11 mouse cellular contexts compared by ENCODE assay signal in the genomic region with DNA sequence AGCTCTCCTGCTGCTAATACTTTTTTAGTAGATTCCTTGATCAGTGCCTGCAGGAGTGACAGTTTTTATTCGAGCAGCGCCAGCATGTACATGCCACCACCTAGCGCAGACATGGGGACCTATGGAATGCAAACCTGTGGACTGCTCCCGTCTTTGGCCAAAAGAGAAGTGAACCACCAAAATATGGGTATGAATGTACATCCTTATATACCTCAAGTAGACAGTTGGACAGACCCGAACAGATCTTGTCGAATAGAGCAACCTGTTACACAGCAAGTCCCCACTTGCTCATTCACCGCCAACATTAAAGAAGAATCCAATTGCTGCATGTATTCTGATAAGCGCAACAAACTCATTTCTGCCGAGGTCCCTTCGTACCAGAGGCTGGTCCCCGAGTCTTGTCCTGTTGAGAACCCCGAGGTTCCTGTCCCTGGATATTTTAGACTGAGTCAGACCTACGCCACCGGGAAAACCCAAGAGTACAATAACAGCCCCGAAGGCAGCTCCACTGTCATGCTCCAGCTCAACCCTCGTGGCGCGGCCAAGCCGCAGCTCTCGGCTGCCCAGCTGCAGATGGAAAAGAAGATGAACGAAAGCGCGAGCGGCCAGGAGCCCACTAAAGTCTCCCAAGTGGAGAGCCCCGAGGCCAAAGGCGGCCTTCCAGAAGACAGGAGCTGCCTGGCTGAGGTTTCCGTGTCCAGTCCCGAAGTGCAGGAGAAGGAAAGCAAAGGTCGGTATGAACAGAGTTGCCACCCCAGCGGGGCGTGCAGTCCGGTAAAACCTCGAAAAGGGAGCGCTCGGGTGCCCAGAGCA. TPM values are rescaled to one million over a fixed set of nuclear protein-coding genes. Genes with fewer than 3 reads are reported as not detected.
DNase-seq lines count a peak whose midpoint lies in the region; ATAC-seq and TF ChIP-seq lines count a peak whose summit lies in the region.
"Had no signal": no experiment of that assay in that cellular context is flagged by ENCODE, and none has a peak within 500 bp of the region (broad histone marks: within the 10 kb centered on the region; RNA-seq: fewer than 3 reads in every experiment).

No protein-coding gene starts in this region.

- no peaks in the 10 kb centered on the region for H3K36me3 ChIP-seq in embryonic facial prominence, embryonic 10.5 days (replicated peaks)
- H3K36me3 ChIP-seq in kidney, postnatal 0 days (ENCODE audit: insufficient read depth, low read length) = 0 out of 2 replicates have a peak, but pooled peaks cover 7% of the 10 kb centered on the region
- H3K36me3 ChIP-seq in neural tube, embryonic 14.5 days (ENCODE audit: control insufficient read depth, insufficient read depth, low read length) = no peaks in the 10 kb centered on the region
- no peaks in the 10 kb centered on the region for H3K36me3 ChIP-seq in liver, embryonic 12.5 days

- H3K4me3 ChIP-seq in embryonic facial prominence, embryonic 10.5 days = 0 out of 2 replicates have a peak overlapping the region, but pooled peaks have one; percentile 42
- H3K4me3 ChIP-seq in kidney, postnatal 0 days (replicated peaks; ENCODE audit: low read depth, low read length) = peak overlapping the region; percentile 82
- peak overlapping the region; percentile 39 for H3K4me3 ChIP-seq in neural tube, embryonic 14.5 days (ENCODE audit: low read depth, low read length)
- no peak overlapping the region for H3K4me3 ChIP-seq in liver, embryonic 12.5 days

- H3K4me1 ChIP-seq in embryonic facial prominence, embryonic 10.5 days = peaks cover 7% of the 10 kb centered on the region
- H3K4me1 ChIP-seq in kidney, postnatal 0 days (replicated peaks; ENCODE audit: insufficient read depth, low read length) = peaks cover 11% of the 10 kb centered on the region
- peaks cover 3% of the 10 kb centered on the region; the same call in 1 of the 2 replicates for H3K4me1 ChIP-seq in neural tube, embryonic 14.5 days (ENCODE audit: control insufficient read depth, insufficient read depth, low read length)
- no peaks in the 10 kb centered on the region for H3K4me1 ChIP-seq in liver, embryonic 12.5 days

- H3K27ac ChIP-seq in embryonic facial prominence, embryonic 10.5 days (replicated peaks) = no peak overlapping the region
- H3K27ac ChIP-seq in kidney, postnatal 0 days = peak overlapping the region; percentile 97
- peak overlapping the region; percentile 70 for H3K27ac ChIP-seq in neural tube, embryonic 14.5 days (ENCODE audit: low read depth, low read length)
- no peak overlapping the region for H3K27ac ChIP-seq in liver, embryonic 12.5 days
- H3K27ac ChIP-seq: liver, embryonic 14.5 days had no signal

- no peaks in the 10 kb centered on the region for H3K9me3 ChIP-seq in embryonic facial prominence, embryonic 10.5 days
- H3K9me3 ChIP-seq in kidney, postnatal 0 days (replicated peaks; ENCODE audit: low read length) = no peaks in the 10 kb centered on the region
- H3K9me3 ChIP-seq in neural tube, embryonic 14.5 days (ENCODE audit: control insufficient read depth, low read length) = no peaks in the 10 kb centered on the region
- H3K9me3 ChIP-seq in liver, embryonic 12.5 days (replicated peaks) = no peaks in the 10 kb centered on the region

- H3K4me2 ChIP-seq in kidney, postnatal 0 days (ENCODE audit: low read length) = peak overlapping the region; percentile 90
- H3K4me2 ChIP-seq in neural tube, embryonic 14.5 days (ENCODE audit: low read depth, low read length) = peak overlapping the region; percentile 74
- H3K4me2 ChIP-seq in liver, embryonic 12.5 days = no peak overlapping the region

- peaks cover 100% of the 10 kb centered on the region for H3K27me3 ChIP-seq in embryonic facial prominence, embryonic 10.5 days (replicated peaks; ENCODE audit: low read depth, poor library complexity, severe bottlenecking)
- H3K27me3 ChIP-seq in kidney, postnatal 0 days (ENCODE audit: insufficient read depth, low read length) = no peaks in the 10 kb centered on the region
- H3K27me3 ChIP-seq in neural tube, embryonic 14.5 days (ENCODE audit: control insufficient read depth, insufficient read depth, low read length) = peaks cover 12% of the 10 kb centered on the region
- peaks cover 98% of the 10 kb centered on the region for H3K27me3 ChIP-seq in liver, embryonic 12.5 days (replicated peaks)

- DNase-seq in kidney, adult 18-20 months = peak; percentile 58
- DNase-seq in kidney, adult 9 months = no peak
- peak; percentile 44 for DNase-seq in embryonic facial prominence, embryonic 10.5 days (ENCODE audit: low spot score)
- DNase-seq in kidney, postnatal 0 days (ENCODE audit: low spot score) = no peak
- no peak for DNase-seq in right cerebral cortex, postnatal 36 days (ENCODE audit: low spot score in 2 of 2)
- no peak for DNase-seq in lung, postnatal 4 days

- TF ChIP-seq CTCF in kidney, postnatal 0 days (IDR thresholded peaks at IDR 0.05; ENCODE audit: low read depth) = no peak

- ATAC-seq in kidney, postnatal 0 days (replicated peaks; ENCODE audit: low FRiP score, low read depth) = peak; percentile 31; the same call in 1 of the 2 replicates
- no peak for ATAC-seq in neural tube, embryonic 14.5 days (ENCODE audit: low read depth)
- no peak for ATAC-seq in liver, embryonic 12.5 days

- WGBS in embryonic facial prominence, embryonic 10.5 days = 3% methylated on average over 35 of the region's 35 CpGs
- WGBS in kidney, postnatal 0 days = 6% methylated on average over 35 of the region's 35 CpGs
- 2% methylated on average over 35 of the region's 35 CpGs for WGBS in neural tube, embryonic 14.5 days
- WGBS in liver, embryonic 12.5 days (ENCODE audit: insufficient replicate concordance) = 5% methylated on average over 35 of the region's 35 CpGs

- H3K9ac ChIP-seq in kidney, postnatal 0 days (ENCODE audit: low read depth, low read length) = peak overlapping the region; percentile 100
- H3K9ac ChIP-seq in neural tube, embryonic 14.5 days (replicated peaks; ENCODE audit: low read depth, low read length) = peak overlapping the region; percentile 66
- no peak overlapping the region for H3K9ac ChIP-seq in liver, embryonic 12.5 days
- H3K9ac ChIP-seq: liver, embryonic 14.5 days had no signal

RNA-seq across cellular contexts. Expression of gene Hoxd10, which starts 0.5 kb away (rescaled TPM):
- polyA plus RNA-seq in embryonic facial prominence, embryonic 10.5 days (2016; fragmentation: Nextera tagmentation; extraction: Ambion mirVana) = not detected in 2 replicates
- 44.6 and 45.5 TPM in 2 replicates for polyA plus RNA-seq in kidney, postnatal 0 days (2015; fragmentation: Nextera tagmentation; extraction: Ambion mirVana)
- polyA plus RNA-seq in neural tube, embryonic 14.5 days (2014; fragmentation: Nextera tagmentation; extraction: Ambion mirVana) = 55.4 and 90.2 TPM in 2 replicates
- polyA plus RNA-seq in liver, embryonic 12.5 days (2016; fragmentation: Nextera tagmentation; extraction: Ambion mirVana) = not detected in 2 replicates
- polyA plus RNA-seq: heart, embryonic 14.5 days; stomach, embryonic 14.5 days had no signal

RNA-seq across cellular contexts. Expression of gene Hoxd9, which starts 5.3 kb away (rescaled TPM):
- polyA plus RNA-seq in embryonic facial prominence, embryonic 10.5 days (2016; fragmentation: Nextera tagmentation; extraction: Ambion mirVana) = not detected in 2 replicates
- polyA plus RNA-seq in kidney, postnatal 0 days (2015; fragmentation: Nextera tagmentation; extraction: Ambion mirVana) = 57.8 and 67.0 TPM in 2 replicates
- 20.9 and 37.4 TPM in 2 replicates for polyA plus RNA-seq in neural tube, embryonic 14.5 days (2014; fragmentation: Nextera tagmentation; extraction: Ambion mirVana)
- polyA plus RNA-seq in liver, embryonic 12.5 days (2016; fragmentation: Nextera tagmentation; extraction: Ambion mirVana) = 0.06 TPM in 1 of 2 replicates, not detected in the other

RNA-seq across cellular contexts. Expression of gene Hoxd8, which starts 12.2 kb away (rescaled TPM):
- polyA plus RNA-seq in embryonic facial prominence, embryonic 10.5 days (2016; fragmentation: Nextera tagmentation; extraction: Ambion mirVana) = not detected in 2 replicates
- 73.4 and 76.7 TPM in 2 replicates for polyA plus RNA-seq in kidney, postnatal 0 days (2015; fragmentation: Nextera tagmentation; extraction: Ambion mirVana)
- polyA plus RNA-seq in neural tube, embryonic 14.5 days (2014; fragmentation: Nextera tagmentation; extraction: Ambion mirVana) = 19.9 and 23.6 TPM in 2 replicates
- polyA plus RNA-seq in liver, embryonic 12.5 days (2016; fragmentation: Nextera tagmentation; extraction: Ambion mirVana) = 0.11 and 0.14 TPM in 2 replicates

RNA-seq across cellular contexts. Expression of gene Hoxd11, which starts 12.8 kb away (rescaled TPM):
- not detected in 2 replicates for polyA plus RNA-seq in embryonic facial prominence, embryonic 10.5 days (2016; fragmentation: Nextera tagmentation; extraction: Ambion mirVana)
- 19.7 and 23.8 TPM in 2 replicates for polyA plus RNA-seq in kidney, postnatal 0 days (2015; fragmentation: Nextera tagmentation; extraction: Ambion mirVana)
- 0.09 TPM in 1 of 2 replicates, not detected in the other for polyA plus RNA-seq in neural tube, embryonic 14.5 days (2014; fragmentation: Nextera tagmentation; extraction: Ambion mirVana)
- not detected in 2 replicates for polyA plus RNA-seq in liver, embryonic 12.5 days (2016; fragmentation: Nextera tagmentation; extraction: Ambion mirVana)
- polyA plus RNA-seq: heart, embryonic 14.5 days; stomach, embryonic 14.5 days had no signal

RNA-seq across cellular contexts. Expression of gene Hoxd12, which starts 17.4 kb away (rescaled TPM):
- polyA plus RNA-seq in embryonic facial prominence, embryonic 10.5 days (2016; fragmentation: Nextera tagmentation; extraction: Ambion mirVana) = not detected in 2 replicates
- 2.6 and 2.8 TPM in 2 replicates for polyA plus RNA-seq in kidney, postnatal 0 days (2015; fragmentation: Nextera tagmentation; extraction: Ambion mirVana)
- polyA plus RNA-seq in neural tube, embryonic 14.5 days (2014; fragmentation: Nextera tagmentation; extraction: Ambion mirVana) = not detected in 2 replicates
- not detected in 2 replicates for polyA plus RNA-seq in liver, embryonic 12.5 days (2016; fragmentation: Nextera tagmentation; extraction: Ambion mirVana)
- polyA plus RNA-seq: heart, embryonic 14.5 days; stomach, embryonic 14.5 days had no signal

Comparison
In these comparisons a context has a peak if more than half of its experiments do, and no peak if none do; other contexts are left out.
1. DNase-seq: peak in kidney, adult 18-20 months (single experiment) and embryonic facial prominence, embryonic 10.5 days (single experiment); none in kidney, adult 9 months (single experiment), kidney, postnatal 0 days (single experiment), right cerebral cortex, postnatal 36 days (0 of 2) and lung, postnatal 4 days (0 of 2).
2. H3K27ac ChIP-seq: peak in kidney, postnatal 0 days (single experiment) and neural tube, embryonic 14.5 days (single experiment); none in embryonic facial prominence, embryonic 10.5 days (single experiment) and liver, embryonic 12.5 days (single experiment).
3. RNA of gene Hoxd10, which starts 0.5 kb away (polyA plus RNA-seq): 55.4 to 90.2 TPM in neural tube, embryonic 14.5 days and 44.6 to 45.5 TPM in kidney, postnatal 0 days; not detected in liver, embryonic 12.5 days and not detected in embryonic facial prominence, embryonic 10.5 days; every median in the first group is over 10 times any median in the second.
4. RNA of gene Hoxd9, which starts 5.3 kb away (polyA plus RNA-seq): 57.8 to 67.0 TPM in kidney, postnatal 0 days and 20.9 to 37.4 TPM in neural tube, embryonic 14.5 days; 0.06 TPM in liver, embryonic 12.5 days and not detected in embryonic facial prominence, embryonic 10.5 days; every median in the first group is over 10 times any median in the second.
5. RNA of gene Hoxd8, which starts 12.2 kb away (polyA plus RNA-seq): 73.4 to 76.7 TPM in kidney, postnatal 0 days and 19.9 to 23.6 TPM in neural tube, embryonic 14.5 days; 0.11 to 0.14 TPM in liver, embryonic 12.5 days and not detected in embryonic facial prominence, embryonic 10.5 days; every median in the first group is over 10 times any median in the second.